Mouse (Mus musculus) lung, adult 2 months (tissue): ENCODE measurements around the gene Clec4n.

Source experiments
- CTCF ChIP-seq: fragments of 200-500 bp; IDR thresholded peaks from 2 replicates; pipeline ENCODE4 v1.5.1; 2011; ENCODE audit warnings: mild to moderate bottlenecking, low read length, control low read depth; ENCODE audit not compliant: insufficient read depth
- POLR2A ChIP-seq: fragments of 200-500 bp; IDR thresholded peaks from 2 replicates; pipeline ENCODE4 v1.6.1; 2011; ENCODE audit warnings: low read depth, mild to moderate bottlenecking, control low read depth, low read length, borderline replicate concordance; ENCODE audit errors: extremely low read depth

GRCm38 (mm10) chr6:123289753-123290152 lies 60.1 kb downstream of the Clec4n start, which contains the start of gene Clec4e:
- TF ChIP-seq POLR2A (no peak), CTCF (no peak)
